Mouse (Mus musculus) bone marrow, adult 2 months (tissue): ENCODE results near the gene Sh3d19. TPM values are rescaled to one million over a fixed set of nuclear protein-coding genes. Genes with fewer than 3 reads are reported as not detected.

Source experiments
- H3K27ac ChIP-seq: fragments of 200-500 bp; 2 replicates; pipeline ENCODE4 v1.5.1; 2012; ENCODE audit warnings: low read depth, mild to moderate bottlenecking, control low read depth, inconsistent platforms, low read length; ENCODE audit not compliant: control insufficient read depth, poor library complexity, insufficient read depth
- H3K4me1 ChIP-seq: fragments of 200-500 bp; 2 replicates; pipeline ENCODE4 v1.6.1; 2011; ENCODE audit warnings: low read length; ENCODE audit not compliant: control insufficient read depth, insufficient read depth
- H3K4me3 ChIP-seq: fragments of 200-500 bp; replicated peaks from 2 replicates; pipeline ENCODE3; 2011; ENCODE audit warnings: mild to moderate bottlenecking, low read depth, low read length, control low read depth; ENCODE audit not compliant: control insufficient read depth
- CTCF ChIP-seq: fragments of 200-500 bp; IDR thresholded peaks from 2 replicates; pipeline ENCODE4 v1.5.1; 2011; ENCODE audit warnings: low read length, control low read depth; ENCODE audit not compliant: control insufficient read depth, insufficient read depth
- POLR2A ChIP-seq: fragments of 200-500 bp; IDR thresholded peaks from 2 replicates; pipeline ENCODE4 v1.6.1; 2011; ENCODE audit warnings: low read depth, mild to moderate bottlenecking, control low read depth, low read length, borderline replicate concordance; ENCODE audit not compliant: control insufficient read depth
- WGBS: fragments of 180-500 bp; shearing (Covaris S2); methylation state at CpG from one replicate; pipeline ENCODE4 v1.1.7; 2018; 5-methylcytosine and 5-hydroxymethylcytosine counted together
- polyA plus RNA-seq: library from polyadenylated mRNA; stranded (reverse); fragments of >200 nt; gene quantifications from 2 replicates; pipeline ENCODE4 v1.2.4, GENCODE M21; 2011; ENCODE audit warnings: low replicate concordance; ENCODE audit not compliant: missing spikeins, insufficient read depth, insufficient read length

Sh3d19 gene
- polyA plus RNA-seq, 1 experiment, result 6.4 TPM

GRCm38 (mm10) chr3:85930671-85931255 lies 40.1 kb upstream of the Sh3d19 start:
- no peak for TF ChIP-seq POLR2A
- no peak for TF ChIP-seq CTCF
- H3K27ac ChIP-seq, result no peak overlapping the region
- WGBS, result 85% methylated on average over 11 of the region's 11 CpGs
- no peak overlapping the region for H3K4me3 ChIP-seq
- no peaks in the 10 kb centered on the region for H3K4me1 ChIP-seq

- WGBS, result 73% methylated on average over 6 of the region's 6 CpGs
- Histone ChIP-seq H3K4me1 (no peaks in the 10 kb centered on the region), H3K4me3 (no peak overlapping the region), H3K27ac (no peak overlapping the region)
- TF ChIP-seq POLR2A (no peak), CTCF (no peak)
These were observed 39.0 kb upstream of the Sh3d19 start for GRCm38 (mm10) chr3:85931859-85932258.

GRCm38 (mm10) chr3:85933586-85933985 lies 37.3 kb upstream of the Sh3d19 start:
- Histone ChIP-seq H3K4me1 (no peaks in the 10 kb centered on the region), H3K4me3 (no peak overlapping the region), H3K27ac (no peak overlapping the region)
- TF ChIP-seq POLR2A (no peak), CTCF (no peak)
- WGBS, result 56% methylated on average over 5 of the region's 5 CpGs

GRCm38 (mm10) chr3:85950914-85951313 lies 20.0 kb upstream of the Sh3d19 start:
- H3K4me1 ChIP-seq, result no peaks in the 10 kb centered on the region
- H3K27ac ChIP-seq, result no peak overlapping the region
- 81% methylated on average over 4 of the region's 4 CpGs for WGBS
- no peak overlapping the region for H3K4me3 ChIP-seq
- no peak for TF ChIP-seq CTCF
- TF ChIP-seq POLR2A, result no peak

- Histone ChIP-seq H3K27ac (no peak overlapping the region), H3K4me1 (no peaks in the 10 kb centered on the region), H3K4me3 (no peak overlapping the region)
- TF ChIP-seq CTCF (no peak), POLR2A (no peak)
- 80% methylated on average over 10 of the region's 10 CpGs for WGBS
These were observed 18.1 kb upstream of the Sh3d19 start for GRCm38 (mm10) chr3:85952696-85953283.

GRCm38 (mm10) chr3:85955269-85955668 lies 15.6 kb upstream of the Sh3d19 start:
- H3K4me1 ChIP-seq, result no peaks in the 10 kb centered on the region
- TF ChIP-seq POLR2A (no peak), CTCF (no peak)
- WGBS, result 90% methylated on average over 9 of the region's 9 CpGs
- H3K4me3 ChIP-seq, result no peak overlapping the region
- H3K27ac ChIP-seq, result no peak overlapping the region

GRCm38 (mm10) chr3:85955704-85956103 lies 15.2 kb upstream of the Sh3d19 start:
- Histone ChIP-seq H3K4me3 (no peak overlapping the region), H3K4me1 (no peaks in the 10 kb centered on the region), H3K27ac (no peak overlapping the region)
- 82% methylated on average over 5 of the region's 5 CpGs for WGBS
- TF ChIP-seq CTCF, result no peak
- TF ChIP-seq POLR2A, result no peak

- no peak for TF ChIP-seq CTCF
- Histone ChIP-seq H3K27ac (no peak overlapping the region), H3K4me1 (no peaks in the 10 kb centered on the region), H3K4me3 (no peak overlapping the region)
- 82% methylated on average over 1 of the region's 1 CpGs for WGBS
These were observed 11.2 kb upstream of the Sh3d19 start for GRCm38 (mm10) chr3:85959669-85960068.

GRCm38 (mm10) chr3:85961134-85961533 lies 9.8 kb upstream of the Sh3d19 start:
- no peak for TF ChIP-seq CTCF
- TF ChIP-seq POLR2A, result no peak
- 66% methylated on average over 5 of the region's 5 CpGs for WGBS
- no peak overlapping the region for H3K27ac ChIP-seq
- no peak overlapping the region for H3K4me3 ChIP-seq
- H3K4me1 ChIP-seq, result no peaks in the 10 kb centered on the region
